ENCODE assay signal across 16 mouse cellular contexts in the genomic region with DNA sequence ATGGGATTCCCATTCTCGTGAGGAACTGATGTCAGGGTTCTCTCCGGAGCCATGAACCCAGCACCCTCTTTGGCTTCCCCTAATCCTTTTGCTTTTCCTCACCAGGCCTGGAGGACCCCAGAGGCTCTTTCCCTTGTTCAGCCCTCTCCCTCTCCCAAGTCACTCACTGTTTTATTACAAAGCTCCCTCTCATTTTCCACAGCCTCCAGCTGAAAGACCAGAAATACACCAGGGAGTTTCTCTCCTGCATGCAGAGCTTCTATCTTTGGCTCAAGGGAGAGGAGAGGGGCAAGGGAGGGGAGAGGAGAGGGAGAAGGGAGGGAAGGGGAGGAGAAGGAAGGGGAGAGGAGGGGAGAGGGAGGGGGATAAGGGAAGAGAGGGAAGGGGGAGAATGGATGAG. TPM values are rescaled to one million over a fixed set of nuclear protein-coding genes. Genes with fewer than 3 reads are reported as not detected.
A peak's percentile ranks its signal among the peaks of the same experiment; 100 is the strongest.
DNase-seq lines count a peak whose midpoint lies in the region; ATAC-seq lines count a peak whose summit lies in the region.
"Had no signal": no experiment of that assay in that cellular context is flagged by ENCODE, and none has a peak within 500 bp of the region (broad histone marks: within the 10 kb centered on the region; RNA-seq: fewer than 3 reads in every experiment).

No protein-coding gene starts in this region.

- no peak for ATAC-seq in heart, embryonic 13.5 days (ENCODE audit: extremely low read depth, insufficient number of reproducible peaks, low FRiP score, low TSS enrichment)
- ATAC-seq in midbrain, embryonic 13.5 days = no peak
- no peak for ATAC-seq in intestine, embryonic 16.5 days
- ATAC-seq in stomach, embryonic 16.5 days (ENCODE audit: insufficient read depth, low FRiP score) = no peak
- ATAC-seq: CD4-positive, CD25-positive, alpha-beta regulatory T cell, adult 4 months had no signal

- H3K36me3 ChIP-seq in heart, embryonic 13.5 days = no peaks in the 10 kb centered on the region
- no peaks in the 10 kb centered on the region for H3K36me3 ChIP-seq in midbrain, embryonic 10.5 days
- no peaks in the 10 kb centered on the region for H3K36me3 ChIP-seq in midbrain, embryonic 13.5 days
- H3K36me3 ChIP-seq in intestine, embryonic 16.5 days (ENCODE audit: control insufficient read depth, insufficient read depth, low read length) = no peaks in the 10 kb centered on the region
- H3K36me3 ChIP-seq in stomach, embryonic 16.5 days (ENCODE audit: control insufficient read depth, insufficient read depth, low read length) = no peaks in the 10 kb centered on the region
- H3K36me3 ChIP-seq: midbrain, embryonic 12.5 days had no signal

- H3K4me2 ChIP-seq in heart, embryonic 13.5 days = 0 out of 2 replicates have a peak overlapping the region, but pooled peaks have one; percentile 20
- H3K4me2 ChIP-seq in midbrain, embryonic 13.5 days (replicated peaks) = no peak overlapping the region
- H3K4me2 ChIP-seq in intestine, embryonic 16.5 days (ENCODE audit: low read depth, low read length) = no peak overlapping the region
- no peak overlapping the region for H3K4me2 ChIP-seq in stomach, embryonic 16.5 days (ENCODE audit: low read depth, low read length)
- H3K4me2 ChIP-seq: liver, embryonic 11.5 days; midbrain, embryonic 12.5 days had no signal

- H3K27ac ChIP-seq in heart, embryonic 13.5 days (replicated peaks) = peak overlapping the region; percentile 86
- H3K27ac ChIP-seq in midbrain, embryonic 10.5 days (replicated peaks) = 0 out of 2 replicates have a peak overlapping the region, but pooled peaks have one; percentile 39
- H3K27ac ChIP-seq in midbrain, embryonic 13.5 days = no peak overlapping the region
- peak overlapping the region; percentile 53 for H3K27ac ChIP-seq in intestine, embryonic 16.5 days (ENCODE audit: low read length)
- no peak overlapping the region; the same call in 1 of the 2 replicates for H3K27ac ChIP-seq in stomach, embryonic 16.5 days (ENCODE audit: low read length)
- H3K27ac ChIP-seq: midbrain, embryonic 12.5 days had no signal

- 52% methylated on average over 2 of the region's 2 CpGs for WGBS in heart, embryonic 13.5 days
- 66% methylated on average over 2 of the region's 2 CpGs for WGBS in midbrain, embryonic 10.5 days
- 37% methylated on average over 2 of the region's 2 CpGs for WGBS in midbrain, embryonic 13.5 days
- WGBS in intestine, embryonic 16.5 days = 74% methylated on average over 2 of the region's 2 CpGs
- WGBS in stomach, embryonic 16.5 days = 70% methylated on average over 2 of the region's 2 CpGs

- no peak overlapping the region for H3K4me3 ChIP-seq in heart, embryonic 13.5 days
- H3K4me3 ChIP-seq in midbrain, embryonic 10.5 days = no peak overlapping the region
- H3K4me3 ChIP-seq in midbrain, embryonic 13.5 days (replicated peaks) = no peak overlapping the region
- H3K4me3 ChIP-seq in intestine, embryonic 16.5 days (ENCODE audit: low read length) = no peak overlapping the region
- H3K4me3 ChIP-seq in stomach, embryonic 16.5 days (replicated peaks; ENCODE audit: low read length) = no peak overlapping the region
- H3K4me3 ChIP-seq: midbrain, embryonic 12.5 days had no signal

- peaks cover 93% of the 10 kb centered on the region for H3K4me1 ChIP-seq in heart, embryonic 13.5 days
- peaks cover 52% of the 10 kb centered on the region for H3K4me1 ChIP-seq in midbrain, embryonic 10.5 days
- peaks cover 35% of the 10 kb centered on the region for H3K4me1 ChIP-seq in midbrain, embryonic 13.5 days (replicated peaks)
- H3K4me1 ChIP-seq in intestine, embryonic 16.5 days (ENCODE audit: control insufficient read depth, insufficient read depth, low read length) = peaks cover 35% of the 10 kb centered on the region
- peaks cover 47% of the 10 kb centered on the region for H3K4me1 ChIP-seq in stomach, embryonic 16.5 days (ENCODE audit: control insufficient read depth, insufficient read depth, low read length)

- H3K9ac ChIP-seq in heart, embryonic 13.5 days = peak overlapping the region; percentile 33; the same call in 1 of the 2 replicates
- no peak overlapping the region for H3K9ac ChIP-seq in midbrain, embryonic 13.5 days (replicated peaks)
- no peak overlapping the region for H3K9ac ChIP-seq in intestine, embryonic 16.5 days (ENCODE audit: low read depth, low read length)
- 0 out of 2 replicates have a peak overlapping the region, but pooled peaks have one; percentile 7 for H3K9ac ChIP-seq in stomach, embryonic 16.5 days (ENCODE audit: low read length)
- H3K9ac ChIP-seq: midbrain, embryonic 12.5 days had no signal

- no peaks in the 10 kb centered on the region for H3K27me3 ChIP-seq in heart, embryonic 13.5 days (replicated peaks)
- H3K27me3 ChIP-seq in midbrain, embryonic 10.5 days (ENCODE audit: low read depth, poor library complexity, severe bottlenecking) = peaks cover 44% of the 10 kb centered on the region
- 0 out of 2 replicates have a peak, but pooled peaks cover 6% of the 10 kb centered on the region for H3K27me3 ChIP-seq in midbrain, embryonic 13.5 days
- peaks cover 11% of the 10 kb centered on the region; the same call in 1 of the 2 replicates for H3K27me3 ChIP-seq in intestine, embryonic 16.5 days (replicated peaks; ENCODE audit: control insufficient read depth, insufficient read depth, low read length)
- no peaks in the 10 kb centered on the region for H3K27me3 ChIP-seq in stomach, embryonic 16.5 days (ENCODE audit: control insufficient read depth, insufficient read depth, low read length)

- no peak for DNase-seq in heart, adult 9 months (ENCODE audit: low spot score in 2 of 2)
- DNase-seq in midbrain, embryonic 10.5 days (ENCODE audit: low spot score) = no peak
- no peak for DNase-seq in right cerebral cortex, adult 18-20 months
- DNase-seq: adrenal gland, adult 2 months; cerebellum, adult 18-20 months; kidney, adult 11 months; kidney, postnatal 14 days; layer of hippocampus, adult 9-11 months; right cerebral cortex, postnatal 25 days had no signal

- no peaks in the 10 kb centered on the region for H3K9me3 ChIP-seq in heart, embryonic 13.5 days
- H3K9me3 ChIP-seq in midbrain, embryonic 10.5 days (replicated peaks) = no peaks in the 10 kb centered on the region
- no peaks in the 10 kb centered on the region for H3K9me3 ChIP-seq in midbrain, embryonic 13.5 days
- no peaks in the 10 kb centered on the region for H3K9me3 ChIP-seq in intestine, embryonic 16.5 days (ENCODE audit: control insufficient read depth, low read length)
- no peaks in the 10 kb centered on the region for H3K9me3 ChIP-seq in stomach, embryonic 16.5 days (replicated peaks; ENCODE audit: control insufficient read depth, low read length)
- H3K9me3 ChIP-seq: midbrain, embryonic 12.5 days had no signal

RNA-seq across cellular contexts. Expression of a gene that starts 10.3 kb away (rescaled TPM):
- 15.6 and 19.4 TPM in 2 replicates for polyA plus RNA-seq in heart, embryonic 13.5 days (2015; fragmentation: Nextera tagmentation; extraction: Ambion mirVana)
- 0.11 and 0.30 TPM in 2 replicates for polyA plus RNA-seq in midbrain, embryonic 10.5 days (2016; fragmentation: Nextera tagmentation; extraction: Ambion mirVana)
- 0.12 and 0.13 TPM in 2 replicates for polyA plus RNA-seq in midbrain, embryonic 13.5 days (2015; fragmentation: Nextera tagmentation; extraction: Ambion mirVana)
- 5.0 and 5.1 TPM in 2 replicates for polyA plus RNA-seq in intestine, embryonic 16.5 days (2015; fragmentation: Nextera tagmentation; extraction: Ambion mirVana)
- polyA plus RNA-seq in stomach, embryonic 16.5 days (2015; fragmentation: Nextera tagmentation; extraction: Ambion mirVana) = 5.2 and 6.0 TPM in 2 replicates
- polyA plus RNA-seq: CD4-positive, CD25-positive, alpha-beta regulatory T cell, adult 4 months had no signal

Comparison
In these comparisons a context has a peak if more than half of its experiments do, and no peak if none do; other contexts are left out.
1. H3K27ac ChIP-seq: peak in heart, embryonic 13.5 days (single experiment), midbrain, embryonic 10.5 days (single experiment) and intestine, embryonic 16.5 days (single experiment); none in midbrain, embryonic 13.5 days (single experiment) and stomach, embryonic 16.5 days (single experiment).
2. H3K9ac ChIP-seq: peak in heart, embryonic 13.5 days (single experiment) and stomach, embryonic 16.5 days (single experiment); none in midbrain, embryonic 13.5 days (single experiment) and intestine, embryonic 16.5 days (single experiment).